Mouse (Mus musculus) stomach, embryonic 16.5 days (tissue): ENCODE data around the gene Ttc38. TPM values are rescaled to one million over a fixed set of nuclear protein-coding genes. Genes with fewer than 3 reads are reported as not detected.
A peak's percentile ranks its signal among the peaks of the same experiment; 100 is the strongest.

Experiments
- ATAC-seq: fragments of 200-750 bp; cut with Nextera tagmentation; 2 replicates; pipeline ENCODE4 v1.8.0; 2017; ENCODE audit warnings: moderate number of reproducible peaks, moderate TSS enrichment; ENCODE audit not compliant: insufficient read depth, low FRiP score
- H3K27ac ChIP-seq: fragments of 300-500 bp; sonication (generic); 2 replicates; pipeline ENCODE4 v1.5.1; 2014; ENCODE audit warnings: low read length
- H3K27me3 ChIP-seq: fragments of 300-500 bp; sonication (generic); 2 replicates; pipeline ENCODE4 v1.6.1; 2014; ENCODE audit warnings: low read length, control low read depth, mixed read lengths; ENCODE audit not compliant: control insufficient read depth, insufficient read depth
- H3K36me3 ChIP-seq: fragments of 300-500 bp; sonication (generic); 2 replicates; pipeline ENCODE4 v1.6.1; 2014; ENCODE audit warnings: low read length; ENCODE audit not compliant: control insufficient read depth, insufficient read depth
- H3K4me1 ChIP-seq: fragments of 300-500 bp; sonication (generic); 2 replicates; pipeline ENCODE4 v1.6.1; 2014; ENCODE audit warnings: low read length, control low read depth, mixed read lengths; ENCODE audit not compliant: control insufficient read depth, insufficient read depth
- H3K4me2 ChIP-seq: fragments of 300-500 bp; sonication (generic); 2 replicates; pipeline ENCODE4 v1.6.1; 2014; ENCODE audit warnings: low read depth, low read length, mixed read lengths
- H3K4me3 ChIP-seq: fragments of 300-500 bp; sonication (generic); replicated peaks from 2 replicates; pipeline ENCODE4 v1.5.1; 2014; ENCODE audit warnings: mild to moderate bottlenecking, low read length
- H3K9ac ChIP-seq: fragments of 300-500 bp; sonication (generic); 2 replicates; pipeline ENCODE4 v1.6.1; 2014; ENCODE audit warnings: low read length
- H3K9me3 ChIP-seq: fragments of 300-500 bp; sonication (generic); replicated peaks from 2 replicates; pipeline ENCODE4 v1.6.1; 2016; ENCODE audit warnings: low read length, control low read depth; ENCODE audit not compliant: control insufficient read depth
- WGBS: fragments of 180-500 bp; shearing (Covaris S2); extraction: QIAGEN DNeasy Blood & Tissue Kit; methylation state at CpG from one replicate; pipeline ENCODE4 v1.1.7; 2014; 5-methylcytosine and 5-hydroxymethylcytosine counted together
- polyA plus RNA-seq: library from polyadenylated mRNA; unstranded; fragments of >200 nt; fragmentation: Nextera tagmentation; extraction: Ambion mirVana; gene quantifications from 2 replicates; pipeline ENCODE4 v1.2.1, GENCODE M21; 2015

The Ttc38 gene
- polyA plus RNA-seq, 1 experiment from 2014 or later = 9.9 TPM

- 41% methylated on average over 8 of the region's 8 CpGs for WGBS
- ATAC-seq = no peak
- H3K9ac ChIP-seq = peak overlapping the region; percentile 78
Observed at GRCm38 (mm10) chr15:85832599-85832998, 493 bp downstream of the Ttc38 start.

GRCm38 (mm10) chr15:85835335-85835734 lies 3.2 kb downstream of the Ttc38 start:
- Histone ChIP-seq H3K36me3 (no peaks in the 10 kb centered on the region), H3K9ac (no peak overlapping the region), H3K4me2 (no peak overlapping the region), H3K4me1 (peaks cover 8% of the 10 kb centered on the region; the same call in 1 of the 2 replicates), H3K27me3 (no peaks in the 10 kb centered on the region), H3K27ac (no peak overlapping the region), H3K9me3 (no peaks in the 10 kb centered on the region), H3K4me3 (no peak overlapping the region)
- no peak for ATAC-seq
- 58% methylated on average over 3 of the region's 3 CpGs for WGBS

More at GRCm38 (mm10) chr15:85832599-85832998, 493 bp downstream of the Ttc38 start:
- no peaks in the 10 kb centered on the region for H3K27me3 ChIP-seq
- peak overlapping the region; percentile 64 for H3K4me3 ChIP-seq
- H3K9me3 ChIP-seq = no peaks in the 10 kb centered on the region
- peak overlapping the region; percentile 78 for H3K4me2 ChIP-seq
- no peaks in the 10 kb centered on the region for H3K36me3 ChIP-seq
- peaks cover 14% of the 10 kb centered on the region for H3K4me1 ChIP-seq
- H3K27ac ChIP-seq = peak overlapping the region; percentile 46; the same call in 1 of the 2 replicates

GRCm38 (mm10) chr15:85836887-85837286 lies 4.8 kb downstream of the Ttc38 start:
- no peak overlapping the region for H3K27ac ChIP-seq
- ATAC-seq = no peak
- no peak overlapping the region for H3K9ac ChIP-seq
- H3K27me3 ChIP-seq = no peaks in the 10 kb centered on the region
- no peak overlapping the region for H3K4me2 ChIP-seq
- 0 out of 2 replicates have a peak, but pooled peaks cover 3% of the 10 kb centered on the region for H3K4me1 ChIP-seq
- WGBS = 83% methylated on average over 5 of the region's 5 CpGs
- no peak overlapping the region for H3K4me3 ChIP-seq
- H3K36me3 ChIP-seq = no peaks in the 10 kb centered on the region
- H3K9me3 ChIP-seq = no peaks in the 10 kb centered on the region

- Histone ChIP-seq H3K27me3 (no peaks in the 10 kb centered on the region), H3K9me3 (no peaks in the 10 kb centered on the region), H3K27ac (no peak overlapping the region), H3K9ac (no peak overlapping the region), H3K4me2 (no peak overlapping the region), H3K4me1 (no peaks in the 10 kb centered on the region), H3K36me3 (peaks cover 3% of the 10 kb centered on the region; the same call in 1 of the 2 replicates), H3K4me3 (no peak overlapping the region)
- ATAC-seq = no peak
- WGBS = 44% methylated on average over 6 of the region's 6 CpGs
Observed at GRCm38 (mm10) chr15:85840983-85841382, 8.9 kb downstream of the Ttc38 start.

GRCm38 (mm10) chr15:85841796-85842360 lies 9.8 kb downstream of the Ttc38 start:
- no peaks in the 10 kb centered on the region for H3K4me1 ChIP-seq
- no peak overlapping the region for H3K4me2 ChIP-seq
- H3K9me3 ChIP-seq = no peaks in the 10 kb centered on the region
- no peak overlapping the region for H3K9ac ChIP-seq
- 73% methylated on average over 5 of the region's 5 CpGs for WGBS
- H3K27ac ChIP-seq = no peak overlapping the region
- ATAC-seq = no peak
- no peak overlapping the region for H3K4me3 ChIP-seq
- H3K36me3 ChIP-seq = peaks cover 3% of the 10 kb centered on the region; the same call in 1 of the 2 replicates
- H3K27me3 ChIP-seq = no peaks in the 10 kb centered on the region

GRCm38 (mm10) chr15:85845071-85845470 lies 13.0 kb downstream of the Ttc38 start:
- Histone ChIP-seq H3K4me2 (no peak overlapping the region), H3K4me1 (no peaks in the 10 kb centered on the region), H3K27me3 (no peaks in the 10 kb centered on the region), H3K36me3 (peaks cover 3% of the 10 kb centered on the region; the same call in 1 of the 2 replicates), H3K9ac (no peak overlapping the region), H3K9me3 (no peaks in the 10 kb centered on the region), H3K4me3 (no peak overlapping the region), H3K27ac (no peak overlapping the region)
- no peak for ATAC-seq

GRCm38 (mm10) chr15:85851656-85852392 lies 19.7 kb downstream of the Ttc38 start:
- no peak for ATAC-seq
- H3K4me1 ChIP-seq = no peaks in the 10 kb centered on the region
- no peak overlapping the region for H3K4me3 ChIP-seq
- H3K27me3 ChIP-seq = no peaks in the 10 kb centered on the region
- H3K4me2 ChIP-seq = no peak overlapping the region
- no peaks in the 10 kb centered on the region for H3K9me3 ChIP-seq
- H3K36me3 ChIP-seq = no peaks in the 10 kb centered on the region
- H3K9ac ChIP-seq = no peak overlapping the region
- no peak overlapping the region for H3K27ac ChIP-seq
- WGBS = 80% methylated on average over 12 of the region's 12 CpGs

GRCm38 (mm10) chr15:85858980-85859489 lies 26.9 kb downstream of the Ttc38 start:
- Histone ChIP-seq H3K4me2 (peak overlapping the region; percentile 77), H3K4me1 (peaks cover 13% of the 10 kb centered on the region), H3K9ac (peak overlapping the region; percentile 79), H3K36me3 (no peaks in the 10 kb centered on the region), H3K27ac (peak overlapping the region; percentile 55), H3K4me3 (peak overlapping the region; percentile 77), H3K27me3 (no peaks in the 10 kb centered on the region), H3K9me3 (no peaks in the 10 kb centered on the region)
- 13% methylated on average over 15 of the region's 15 CpGs for WGBS
- ATAC-seq = peak; percentile 26; the same call in 1 of the 2 replicates

GRCm38 (mm10) chr15:85859490-85860031 lies 27.5 kb downstream of the Ttc38 start, which contains the start of gene Gtse1:
Gene Gtse1, plus strand, starts transcription at chr15:85859745.
- Histone ChIP-seq H3K27me3 (no peaks in the 10 kb centered on the region), H3K4me1 (peaks cover 13% of the 10 kb centered on the region), H3K36me3 (no peaks in the 10 kb centered on the region), H3K9me3 (no peaks in the 10 kb centered on the region), H3K4me3 (peak within 1 kb of the TSS; percentile 77), H3K9ac (peak within 1 kb of the TSS; percentile 79), H3K4me2 (peak within 1 kb of the TSS; percentile 77), H3K27ac (peak within 1 kb of the TSS; percentile 59)
- peak; percentile 99 for ATAC-seq
- WGBS = under 1% methylated on average over 42 of the region's 42 CpGs
